Mouse (Mus musculus) midbrain, postnatal 0 days (tissue): ENCODE measurements at regions not wholly inside any gene's neighbourhood (a gene's known extent, or its start where the extent isn't known, plus 50 kb on each side); places are given as distances from the start of the nearest gene placed in this dataset.
A peak's percentile ranks its signal among the peaks of the same experiment; 100 is the strongest.

Source experiments
- ATAC-seq: fragments of 200-750 bp; cut with Nextera tagmentation; 2 replicates; pipeline ENCODE4 v1.8.0; 2017; ENCODE audit warnings: moderate number of reproducible peaks, mild to moderate bottlenecking, moderate TSS enrichment, moderate library complexity; ENCODE audit not compliant: low FRiP score
- DNase-seq: peaks from one replicate; pipeline ENCODE4 v3.0.0-alpha.2; 2015; ENCODE audit warnings: low spot score
- H3K27ac ChIP-seq: fragments of 300-500 bp; sonication (generic); 2 replicates; pipeline ENCODE4 v1.5.1; 2014; ENCODE audit warnings: low read depth, mild to moderate bottlenecking, low read length, mixed read lengths
- H3K27me3 ChIP-seq: fragments of 300-500 bp; sonication (generic); 2 replicates; pipeline ENCODE4 v1.6.1; 2014; ENCODE audit warnings: low read length, control low read depth, mixed read lengths; ENCODE audit not compliant: insufficient read depth
- H3K36me3 ChIP-seq: fragments of 300-500 bp; sonication (generic); 2 replicates; pipeline ENCODE4 v1.6.1; 2014; ENCODE audit warnings: low read length, control low read depth, mixed read lengths; ENCODE audit not compliant: insufficient read depth
- H3K4me1 ChIP-seq: fragments of 300-500 bp; sonication (generic); 2 replicates; pipeline ENCODE4 v1.6.1; 2014; ENCODE audit warnings: mild to moderate bottlenecking, control low read depth, antibody characterized with exemption, low read length, mixed read lengths; ENCODE audit not compliant: insufficient read depth
- H3K4me2 ChIP-seq: fragments of 300-500 bp; sonication (generic); 2 replicates; pipeline ENCODE4 v1.6.1; 2014; ENCODE audit warnings: low read depth, mild to moderate bottlenecking, low read length, mixed read lengths; ENCODE audit not compliant: poor library complexity, severe bottlenecking
- H3K4me3 ChIP-seq: fragments of 300-500 bp; sonication (generic); 2 replicates; pipeline ENCODE4 v1.5.1; 2014; ENCODE audit warnings: low read depth, mild to moderate bottlenecking, low read length, moderate library complexity
- H3K9ac ChIP-seq: fragments of 300-500 bp; sonication (generic); replicated peaks from 2 replicates; pipeline ENCODE4 v1.6.1; 2014; ENCODE audit warnings: mild to moderate bottlenecking, low read length, moderate library complexity, mixed read lengths; ENCODE audit not compliant: poor library complexity, severe bottlenecking
- H3K9me3 ChIP-seq: fragments of 300-500 bp; sonication (generic); 2 replicates; pipeline ENCODE4 v1.6.1; 2016; ENCODE audit warnings: low read length, control low read depth
- CTCF ChIP-seq: IDR thresholded peaks from 2 replicates; pipeline ENCODE4 v1.5.1; 2016; ENCODE audit warnings: antibody characterized with exemption, mild to moderate bottlenecking
- WGBS: fragments of 180-500 bp; shearing (Covaris S2); extraction: QIAGEN DNeasy Blood & Tissue Kit; methylation state at CpG from one replicate; pipeline ENCODE4 v1.1.7; 2014; 5-methylcytosine and 5-hydroxymethylcytosine counted together

GRCm38 (mm10) chr12:65413034-65413700, 187.8 kb downstream of the Wdr20rt start:
- no peak for TF ChIP-seq CTCF
- no peak overlapping the region for H3K4me3 ChIP-seq
- peak overlapping the region; percentile 13; the same call in 1 of the 2 replicates for H3K27ac ChIP-seq
- H3K36me3 ChIP-seq, result no peaks in the 10 kb centered on the region
- no peak overlapping the region for H3K4me2 ChIP-seq
- H3K9ac ChIP-seq, result no peak overlapping the region
- DNase-seq (peak; percentile 44), ATAC-seq (peak; percentile 47; the same call in 1 of the 2 replicates)
- no peaks in the 10 kb centered on the region for H3K4me1 ChIP-seq
- 65% methylated on average over 9 of the region's 9 CpGs for WGBS
- H3K27me3 ChIP-seq, result no peaks in the 10 kb centered on the region
- no peaks in the 10 kb centered on the region for H3K9me3 ChIP-seq

GRCm38 (mm10) chr12:65414393-65414792, 189.1 kb downstream of the Wdr20rt start:
- peak; percentile 82 for DNase-seq
- WGBS, result 20% methylated on average over 4 of the region's 4 CpGs

GRCm38 (mm10) chr12:65416909-65417308, 191.6 kb downstream of the Wdr20rt start:
- H3K4me1 ChIP-seq, result no peaks in the 10 kb centered on the region
- TF ChIP-seq CTCF, result no peak
- H3K4me3 ChIP-seq, result no peak overlapping the region
- H3K27ac ChIP-seq, result no peak overlapping the region
- ATAC-seq, result no peak
- no peaks in the 10 kb centered on the region for H3K9me3 ChIP-seq
- H3K4me2 ChIP-seq, result no peak overlapping the region
- DNase-seq, result no peak
- H3K9ac ChIP-seq, result no peak overlapping the region
- WGBS, result 84% methylated on average over 5 of the region's 5 CpGs
- H3K27me3 ChIP-seq, result no peaks in the 10 kb centered on the region
- no peaks in the 10 kb centered on the region for H3K36me3 ChIP-seq

More at GRCm38 (mm10) chr12:65414393-65414792, 189.1 kb downstream of the Wdr20rt start:
- Histone ChIP-seq H3K27ac (no peak overlapping the region), H3K9me3 (no peaks in the 10 kb centered on the region), H3K9ac (no peak overlapping the region), H3K4me2 (peak overlapping the region; percentile 26; the same call in 1 of the 2 replicates), H3K27me3 (no peaks in the 10 kb centered on the region), H3K4me3 (no peak overlapping the region), H3K4me1 (no peaks in the 10 kb centered on the region), H3K36me3 (no peaks in the 10 kb centered on the region)
- peak; percentile 77 for ATAC-seq
- peak; percentile 21 for TF ChIP-seq CTCF

- Histone ChIP-seq H3K9me3 (no peaks in the 10 kb centered on the region), H3K4me2 (no peak overlapping the region), H3K27ac (no peak overlapping the region), H3K4me3 (no peak overlapping the region), H3K36me3 (no peaks in the 10 kb centered on the region), H3K4me1 (no peaks in the 10 kb centered on the region), H3K27me3 (no peaks in the 10 kb centered on the region), H3K9ac (no peak overlapping the region)
- WGBS, result 85% methylated on average over 7 of the region's 7 CpGs
- ATAC-seq (no peak), DNase-seq (no peak)
- TF ChIP-seq CTCF, result no peak
Measured at GRCm38 (mm10) chr12:65420127-65420526, 194.8 kb downstream of the Wdr20rt start.

GRCm38 (mm10) chr12:65424506-65424905, 199.2 kb downstream of the Wdr20rt start:
- no peaks in the 10 kb centered on the region for H3K4me1 ChIP-seq
- 99% methylated on average over 2 of the region's 2 CpGs for WGBS
- no peaks in the 10 kb centered on the region for H3K9me3 ChIP-seq
- H3K27ac ChIP-seq, result no peak overlapping the region
- H3K36me3 ChIP-seq, result no peaks in the 10 kb centered on the region
- H3K27me3 ChIP-seq, result no peaks in the 10 kb centered on the region
- no peak overlapping the region for H3K4me3 ChIP-seq
- no peak overlapping the region for H3K9ac ChIP-seq
- H3K4me2 ChIP-seq, result no peak overlapping the region
- no peak for TF ChIP-seq CTCF
- no peak for DNase-seq
- no peak for ATAC-seq

- no peaks in the 10 kb centered on the region for H3K4me1 ChIP-seq
- ATAC-seq, result no peak
- 100% methylated on average over 2 of the region's 2 CpGs for WGBS
Measured at GRCm38 (mm10) chr12:65425440-65425839, 200.1 kb downstream of the Wdr20rt start.

More at GRCm38 (mm10) chr12:65425440-65425839, 200.1 kb downstream of the Wdr20rt start:
- Histone ChIP-seq H3K27me3 (no peaks in the 10 kb centered on the region), H3K9ac (no peak overlapping the region), H3K9me3 (no peaks in the 10 kb centered on the region), H3K4me2 (no peak overlapping the region), H3K27ac (no peak overlapping the region), H3K36me3 (no peaks in the 10 kb centered on the region), H3K4me3 (no peak overlapping the region)
- DNase-seq, result no peak
- TF ChIP-seq CTCF, result no peak
